Mouse (Mus musculus) midbrain, embryonic 13.5 days (tissue): ENCODE results near the gene Zfp683. TPM values are rescaled to one million over a fixed set of nuclear protein-coding genes. Genes with fewer than 3 reads are reported as not detected.

Experiments used
- ATAC-seq: fragments of 200-750 bp; cut with Nextera tagmentation; 2 replicates; pipeline ENCODE4 v1.8.0; 2017; ENCODE audit warnings: mild to moderate bottlenecking, moderate TSS enrichment, moderate library complexity
- H3K27ac ChIP-seq: fragments of 300-500 bp; sonication (generic); 2 replicates; pipeline ENCODE4 v1.5.1; 2015; ENCODE audit warnings: inconsistent platforms, mild to moderate bottlenecking, moderate library complexity
- H3K27me3 ChIP-seq: fragments of 300-500 bp; sonication (generic); 2 replicates; pipeline ENCODE4 v1.6.1; 2015; ENCODE audit warnings: mild to moderate bottlenecking, inconsistent platforms
- H3K36me3 ChIP-seq: fragments of 300-500 bp; sonication (generic); 2 replicates; pipeline ENCODE4 v1.6.1; 2015; ENCODE audit warnings: mild to moderate bottlenecking, inconsistent platforms
- H3K4me1 ChIP-seq: fragments of 300-500 bp; sonication (generic); replicated peaks from 2 replicates; pipeline ENCODE4 v1.6.1; 2015; ENCODE audit warnings: inconsistent platforms
- H3K4me2 ChIP-seq: fragments of 300-500 bp; sonication (generic); replicated peaks from 2 replicates; pipeline ENCODE4 v1.6.1; 2015; ENCODE audit warnings: moderate library complexity, mild to moderate bottlenecking, inconsistent platforms
- H3K4me3 ChIP-seq: fragments of 300-500 bp; sonication (generic); replicated peaks from 2 replicates; pipeline ENCODE4 v1.5.1; 2015; ENCODE audit warnings: mild to moderate bottlenecking, inconsistent platforms
- H3K9ac ChIP-seq: fragments of 300-500 bp; sonication (generic); replicated peaks from 2 replicates; pipeline ENCODE4 v1.6.1; 2015; ENCODE audit warnings: mild to moderate bottlenecking, inconsistent platforms
- H3K9me3 ChIP-seq: fragments of 300-500 bp; sonication (generic); 2 replicates; pipeline ENCODE4 v1.6.1; 2016; ENCODE audit warnings: mild to moderate bottlenecking, inconsistent platforms
- WGBS: fragments of 180-500 bp; shearing (Covaris S2); methylation state at CpG from one replicate; pipeline ENCODE4 v1.1.7; 2015; 5-methylcytosine and 5-hydroxymethylcytosine counted together
- polyA plus RNA-seq: library from polyadenylated mRNA; unstranded; fragments of >200 nt; fragmentation: Nextera tagmentation; extraction: Ambion mirVana; gene quantifications from 2 replicates; pipeline ENCODE4 v1.2.1, GENCODE M21; 2015

Gene Zfp683
- polyA plus RNA-seq, 1 experiment from 2014 or later: not detected

DNA sequence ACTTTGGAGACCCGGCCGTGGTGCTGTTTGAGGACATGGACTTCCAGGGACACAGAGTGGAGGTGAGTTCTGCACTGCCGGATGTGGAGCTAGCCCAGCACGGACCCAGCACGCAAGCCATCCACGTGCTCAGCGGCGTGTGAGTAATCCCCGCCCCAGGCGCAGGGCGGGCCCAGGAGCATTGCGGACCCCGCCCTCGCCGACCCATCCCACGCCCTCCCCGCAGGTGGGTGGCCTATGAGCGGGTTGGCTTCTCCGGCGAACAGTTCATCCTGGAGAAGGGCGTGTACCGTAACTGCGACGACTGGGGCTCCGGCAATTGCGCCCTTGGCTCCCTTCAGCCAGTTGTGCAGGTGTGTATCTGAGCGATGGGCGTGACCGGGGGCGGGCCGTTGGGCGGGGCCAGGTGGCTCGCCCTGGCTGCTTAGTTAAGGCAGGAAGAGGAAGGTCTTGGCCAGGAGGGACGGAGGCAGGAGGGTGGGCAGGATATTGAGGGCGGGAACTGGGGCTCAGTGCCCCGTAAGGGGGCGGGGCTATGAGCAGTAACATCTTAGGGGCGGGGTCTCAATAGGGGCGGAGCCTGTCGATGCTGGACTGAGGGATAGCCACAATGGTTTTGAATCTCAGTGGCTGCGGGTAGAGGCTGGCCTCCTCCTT lies 28.2 kb downstream of the Zfp683 start:
- H3K27me3 ChIP-seq: peaks cover 34% of the 10 kb centered on the region
- peak; percentile 78 for ATAC-seq
- H3K27ac ChIP-seq: no peak overlapping the region
- peak overlapping the region; percentile 49 for H3K9ac ChIP-seq
- H3K4me2 ChIP-seq: peak overlapping the region; percentile 73
- WGBS: under 1% methylated on average over 41 of the region's 41 CpGs
- peaks cover 3% of the 10 kb centered on the region; the same call in 1 of the 2 replicates for H3K9me3 ChIP-seq
- peaks cover 13% of the 10 kb centered on the region for H3K4me1 ChIP-seq
- H3K36me3 ChIP-seq: no peaks in the 10 kb centered on the region
- H3K4me3 ChIP-seq: peak overlapping the region; percentile 47

DNA sequence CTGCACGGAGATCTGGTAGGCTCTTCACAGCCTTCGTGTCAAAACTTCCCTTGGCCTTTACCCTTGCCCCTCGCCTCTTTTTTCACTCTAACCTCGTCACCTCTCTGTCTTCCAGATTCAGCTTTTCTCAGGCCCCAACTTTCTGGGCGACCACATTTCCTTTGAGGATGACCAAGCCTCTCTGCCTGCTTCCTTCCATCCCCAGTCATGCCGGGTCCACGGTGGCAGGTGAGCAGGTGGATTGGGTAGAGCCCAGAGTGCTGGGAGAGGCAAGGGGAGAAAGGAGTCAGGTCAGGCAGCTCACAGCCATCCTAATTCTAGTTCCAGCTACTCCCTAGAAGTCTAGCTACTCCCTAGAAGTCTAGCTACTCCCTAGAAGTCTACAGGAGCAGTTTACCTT lies 28.8 kb downstream of the Zfp683 start:
- no peak for ATAC-seq
- no peak overlapping the region for H3K9ac ChIP-seq

GRCm38 (mm10) chr4:134084999-134085398 lies 31.4 kb downstream of the Zfp683 start:
- Histone ChIP-seq H3K36me3 (no peaks in the 10 kb centered on the region), H3K9me3 (peaks cover 3% of the 10 kb centered on the region; the same call in 1 of the 2 replicates), H3K27me3 (peaks cover 33% of the 10 kb centered on the region), H3K4me2 (no peak overlapping the region), H3K9ac (no peak overlapping the region), H3K27ac (no peak overlapping the region), H3K4me3 (no peak overlapping the region), H3K4me1 (peaks cover 9% of the 10 kb centered on the region)
- WGBS: 87% methylated on average over 4 of the region's 4 CpGs
- no peak for ATAC-seq

More for the DNA sequence above, 28.8 kb downstream of the Zfp683 start:
- peaks cover 3% of the 10 kb centered on the region; the same call in 1 of the 2 replicates for H3K9me3 ChIP-seq
- 13% methylated on average over 7 of the region's 7 CpGs for WGBS
- H3K27me3 ChIP-seq: peaks cover 34% of the 10 kb centered on the region
- H3K27ac ChIP-seq: no peak overlapping the region
- H3K4me3 ChIP-seq: peak overlapping the region; percentile 47
- peak overlapping the region; percentile 73 for H3K4me2 ChIP-seq
- H3K4me1 ChIP-seq: peaks cover 13% of the 10 kb centered on the region
- H3K36me3 ChIP-seq: no peaks in the 10 kb centered on the region

DNA sequence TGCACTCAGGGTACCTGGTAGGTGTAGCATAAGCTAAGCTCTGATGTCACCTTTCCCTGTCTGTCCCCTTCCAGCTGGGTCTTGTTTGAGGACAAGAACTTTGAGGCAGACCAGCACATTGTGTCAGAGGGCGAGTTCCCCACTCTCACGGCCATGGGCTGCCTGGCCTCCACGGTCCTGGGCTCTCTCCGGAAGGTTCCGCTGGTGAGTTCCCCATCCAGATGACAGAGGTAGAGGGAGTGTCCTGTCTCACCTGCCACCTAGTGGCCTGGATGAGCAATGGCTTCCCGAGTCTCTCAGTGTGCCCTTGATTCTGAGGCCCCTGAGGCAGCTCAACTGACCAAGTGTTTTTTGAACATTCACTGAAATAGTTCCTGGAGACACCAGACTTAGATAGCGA lies 33.8 kb downstream of the Zfp683 start:
- Histone ChIP-seq H3K4me3 (no peak overlapping the region), H3K27ac (no peak overlapping the region), H3K36me3 (no peaks in the 10 kb centered on the region), H3K4me1 (no peaks in the 10 kb centered on the region), H3K9me3 (peaks cover 3% of the 10 kb centered on the region; the same call in 1 of the 2 replicates), H3K4me2 (no peak overlapping the region), H3K27me3 (peaks cover 9% of the 10 kb centered on the region), H3K9ac (no peak overlapping the region)
- peak; percentile 74; the same call in 1 of the 2 replicates for ATAC-seq
- WGBS: 41% methylated on average over 7 of the region's 7 CpGs

- no peak overlapping the region for H3K4me3 ChIP-seq
- H3K9ac ChIP-seq: no peak overlapping the region
- no peak overlapping the region for H3K4me2 ChIP-seq
- H3K27ac ChIP-seq: no peak overlapping the region
- H3K4me1 ChIP-seq: no peaks in the 10 kb centered on the region
- WGBS: 77% methylated on average over 9 of the region's 9 CpGs
- H3K9me3 ChIP-seq: peaks cover 3% of the 10 kb centered on the region; the same call in 1 of the 2 replicates
- no peaks in the 10 kb centered on the region for H3K36me3 ChIP-seq
- no peak for ATAC-seq
- H3K27me3 ChIP-seq: no peaks in the 10 kb centered on the region
Observed at GRCm38 (mm10) chr4:134089029-134089428, 35.4 kb downstream of the Zfp683 start.

DNA sequence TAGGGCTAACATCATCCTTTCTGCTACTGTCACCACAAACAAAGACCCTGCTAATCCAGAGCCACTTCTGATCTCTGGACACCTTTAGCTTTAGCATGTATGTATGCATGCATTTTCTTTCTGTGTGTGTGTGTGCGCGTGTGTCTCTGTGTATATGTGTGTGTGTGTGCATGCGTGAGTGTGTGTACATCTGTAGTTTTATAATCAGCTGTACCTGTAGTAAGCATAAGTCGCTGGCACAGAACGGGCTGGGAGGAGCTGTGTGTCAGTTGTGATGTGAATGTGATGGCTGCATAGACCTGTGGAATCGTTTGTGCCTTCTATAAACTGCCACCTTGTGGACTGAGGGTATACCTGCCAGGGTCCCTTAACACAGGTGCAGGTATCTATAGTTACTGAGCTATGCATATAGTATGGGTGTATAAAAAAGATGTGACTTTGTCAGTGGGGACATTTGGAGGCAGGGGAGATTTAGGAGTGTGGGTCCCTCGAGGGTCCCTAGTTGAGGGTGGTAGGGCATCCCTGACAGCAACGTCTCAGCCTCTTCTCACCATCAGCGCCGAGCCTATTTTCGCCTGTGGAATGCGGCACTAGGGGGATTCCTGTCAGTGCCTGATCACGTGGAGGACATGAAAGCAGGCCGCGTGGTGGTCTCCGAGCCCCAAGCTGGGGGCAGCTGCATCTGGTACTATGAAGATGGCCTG lies 37.0 kb downstream of the Zfp683 start:
- Histone ChIP-seq H3K4me2 (no peak overlapping the region), H3K36me3 (no peaks in the 10 kb centered on the region), H3K27me3 (no peaks in the 10 kb centered on the region), H3K27ac (no peak overlapping the region), H3K9me3 (no peaks in the 10 kb centered on the region), H3K4me1 (no peaks in the 10 kb centered on the region), H3K4me3 (no peak overlapping the region), H3K9ac (no peak overlapping the region)
- 87% methylated on average over 16 of the region's 16 CpGs for WGBS
- ATAC-seq: no peak

GRCm38 (mm10) chr4:134091225-134091529 lies 37.5 kb downstream of the Zfp683 start:
- no peak for ATAC-seq
- H3K36me3 ChIP-seq: no peaks in the 10 kb centered on the region
- H3K9ac ChIP-seq: no peak overlapping the region
- H3K4me2 ChIP-seq: no peak overlapping the region
- no peak overlapping the region for H3K4me3 ChIP-seq
- H3K27me3 ChIP-seq: no peaks in the 10 kb centered on the region
- H3K4me1 ChIP-seq: no peaks in the 10 kb centered on the region
- 93% methylated on average over 6 of the region's 6 CpGs for WGBS
- no peak overlapping the region for H3K27ac ChIP-seq
- no peaks in the 10 kb centered on the region for H3K9me3 ChIP-seq

DNA sequence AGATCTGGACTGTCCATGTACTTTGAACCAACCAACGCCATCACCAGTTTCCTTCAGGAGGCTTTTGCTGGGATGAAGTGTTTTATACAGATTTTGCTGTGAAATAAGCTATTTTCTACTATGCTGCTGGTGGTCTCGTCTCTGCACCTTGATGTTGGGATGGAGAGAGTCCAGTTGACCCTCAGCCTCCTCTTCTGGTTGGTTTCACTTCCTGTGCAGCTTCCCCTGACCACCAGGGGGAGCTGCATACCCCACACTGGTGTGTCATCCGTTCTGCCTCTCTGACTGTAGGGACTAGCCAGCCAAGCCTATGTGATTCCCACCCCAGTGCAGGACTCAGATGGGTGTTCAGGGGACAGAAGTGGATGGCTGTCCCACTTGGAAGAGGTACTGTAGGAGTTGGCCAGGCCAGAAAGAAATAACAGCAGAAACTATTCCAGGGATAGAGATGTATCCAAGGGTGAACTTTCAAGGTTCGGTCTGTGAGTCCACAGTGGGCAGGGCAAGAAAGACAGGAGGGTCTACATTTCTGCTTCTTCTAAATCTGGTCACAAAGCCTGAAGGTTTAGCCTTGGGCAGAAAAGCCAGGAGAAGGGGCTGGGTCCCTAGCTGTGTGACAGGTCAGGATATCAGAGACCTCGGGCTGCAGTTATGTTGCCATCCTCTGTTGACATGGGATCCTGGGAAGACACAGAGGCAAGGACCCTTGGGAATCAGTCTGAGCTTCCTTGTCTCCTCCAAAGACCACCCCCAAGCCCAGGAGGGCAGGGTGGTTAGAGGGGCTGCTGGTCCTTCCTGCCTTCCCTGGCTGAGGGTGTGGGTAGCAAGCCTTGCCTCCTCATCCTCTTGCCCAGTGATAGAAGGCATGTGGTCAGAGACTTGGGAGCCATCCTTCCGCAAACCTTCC lies 39.0 kb downstream of the Zfp683 start:
- Histone ChIP-seq H3K4me3 (no peak overlapping the region), H3K36me3 (no peaks in the 10 kb centered on the region), H3K9me3 (no peaks in the 10 kb centered on the region), H3K27ac (no peak overlapping the region), H3K9ac (no peak overlapping the region), H3K27me3 (no peaks in the 10 kb centered on the region), H3K4me2 (no peak overlapping the region), H3K4me1 (no peaks in the 10 kb centered on the region)
- ATAC-seq: no peak
- WGBS: 71% methylated on average over 6 of the region's 6 CpGs

DNA sequence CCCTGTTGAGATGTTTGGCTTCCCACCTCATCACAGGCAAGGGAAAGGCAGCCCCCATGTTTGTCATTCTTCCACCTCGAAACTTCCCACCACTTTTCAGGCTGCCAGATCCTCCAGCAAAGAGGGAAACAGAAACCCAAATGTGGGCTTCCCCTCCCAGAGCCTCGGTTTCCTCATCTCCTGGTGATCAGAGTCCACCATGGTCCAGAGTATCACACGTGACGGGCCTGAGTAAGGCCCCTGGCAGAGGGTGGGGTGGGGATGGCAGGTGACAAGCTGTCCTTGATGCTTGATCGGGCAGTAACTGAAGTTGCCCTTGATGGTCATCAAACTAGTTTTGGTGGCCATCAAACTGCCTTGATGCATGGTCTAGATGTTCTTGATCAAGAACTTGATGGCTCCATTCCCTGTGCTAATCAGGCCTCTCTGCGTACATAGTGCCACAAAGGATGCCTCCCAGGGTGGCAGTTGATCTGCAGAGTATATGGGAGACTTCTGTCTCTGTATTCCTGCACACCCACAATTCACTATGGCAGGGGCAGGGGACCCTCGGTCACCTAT lies 40.4 kb downstream of the Zfp683 start:
- no peaks in the 10 kb centered on the region for H3K9me3 ChIP-seq
- H3K9ac ChIP-seq: no peak overlapping the region
- no peaks in the 10 kb centered on the region for H3K4me1 ChIP-seq
- H3K4me3 ChIP-seq: no peak overlapping the region
- no peaks in the 10 kb centered on the region for H3K27me3 ChIP-seq
- 89% methylated on average over 7 of the region's 7 CpGs for WGBS
- no peak for ATAC-seq
- no peaks in the 10 kb centered on the region for H3K36me3 ChIP-seq
- H3K4me2 ChIP-seq: no peak overlapping the region
- H3K27ac ChIP-seq: no peak overlapping the region

GRCm38 (mm10) chr4:134094923-134095547 lies 41.4 kb downstream of the Zfp683 start, which contains the start of gene Cd52:
Gene Cd52 (minus strand): TSS chr4:134095082.
- Histone ChIP-seq H3K27ac (no peak within 1 kb of the TSS), H3K4me2 (no peak within 1 kb of the TSS), H3K4me1 (no peaks in the 10 kb centered on the region), H3K9me3 (no peaks in the 10 kb centered on the region), H3K36me3 (no peaks in the 10 kb centered on the region), H3K9ac (no peak within 1 kb of the TSS), H3K27me3 (no peaks in the 10 kb centered on the region), H3K4me3 (no peak within 1 kb of the TSS)
- 54% methylated on average over 3 of the region's 3 CpGs for WGBS
- ATAC-seq: no peak

DNA sequence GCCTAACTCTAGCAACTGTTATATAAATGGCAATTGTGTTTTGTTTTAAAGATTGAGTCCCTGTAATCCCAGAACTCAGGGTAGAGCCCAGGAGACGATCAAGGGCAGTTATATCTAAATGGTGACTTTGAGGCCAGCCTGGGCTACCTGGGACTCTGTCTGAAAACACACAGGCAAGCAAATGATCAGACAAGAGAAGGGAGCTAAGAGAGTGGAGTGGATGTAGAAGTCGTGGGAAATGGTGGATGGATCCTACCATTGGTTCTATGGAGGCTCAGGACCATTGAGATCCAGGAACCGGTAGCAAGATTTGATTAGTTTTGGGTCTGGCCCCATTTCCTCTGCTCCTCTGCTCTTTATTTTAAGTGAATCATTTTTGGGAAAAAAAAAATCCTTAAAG lies 42.5 kb downstream of the Zfp683 start:
- Histone ChIP-seq H3K9me3 (no peaks in the 10 kb centered on the region), H3K9ac (no peak overlapping the region), H3K4me1 (no peaks in the 10 kb centered on the region), H3K27ac (no peak overlapping the region), H3K27me3 (no peaks in the 10 kb centered on the region), H3K4me3 (no peak overlapping the region), H3K4me2 (no peak overlapping the region), H3K36me3 (no peaks in the 10 kb centered on the region)
- WGBS: 84% methylated on average over 3 of the region's 3 CpGs
- ATAC-seq: no peak
